Mouse (Mus musculus) heart, embryonic 11.5 days (tissue): Measurements from ENCODE around the gene Gstcd. TPM values are rescaled to one million over a fixed set of nuclear protein-coding genes. Genes with fewer than 3 reads are reported as not detected.

ENCODE experiments used
- ATAC-seq: fragments of 200-750 bp; cut with Nextera tagmentation; replicated peaks from 2 replicates; pipeline ENCODE4 v1.8.0; 2017; ENCODE audit warnings: moderate library complexity; ENCODE audit not compliant: insufficient number of reproducible peaks, low FRiP score, low TSS enrichment
- H3K27ac ChIP-seq: fragments of 300-500 bp; sonication (generic); 2 replicates; pipeline ENCODE4 v1.5.1; 2014; ENCODE audit warnings: mild to moderate bottlenecking, low read depth, low read length
- H3K27me3 ChIP-seq: fragments of 300-500 bp; sonication (generic); 2 replicates; pipeline ENCODE4 v1.6.1; 2014; ENCODE audit warnings: mild to moderate bottlenecking, low read length, mixed read lengths; ENCODE audit not compliant: control insufficient read depth, insufficient read depth
- H3K36me3 ChIP-seq: fragments of 300-500 bp; sonication (generic); 2 replicates; pipeline ENCODE4 v1.6.1; 2014; ENCODE audit warnings: mild to moderate bottlenecking, low read length, moderate library complexity, mixed read lengths; ENCODE audit not compliant: control insufficient read depth, insufficient read depth
- H3K4me1 ChIP-seq: fragments of 300-500 bp; sonication (generic); 2 replicates; pipeline ENCODE4 v1.6.1; 2014; ENCODE audit warnings: low read length; ENCODE audit not compliant: control insufficient read depth, insufficient read depth
- H3K4me2 ChIP-seq: fragments of 300-500 bp; sonication (generic); 2 replicates; pipeline ENCODE4 v1.6.1; 2014; ENCODE audit warnings: mild to moderate bottlenecking, moderate library complexity
- H3K4me3 ChIP-seq: fragments of 300-500 bp; sonication (generic); 2 replicates; pipeline ENCODE4 v1.5.1; 2014; ENCODE audit warnings: low read depth, low read length
- H3K9ac ChIP-seq: fragments of 300-500 bp; sonication (generic); 2 replicates; pipeline ENCODE4 v1.6.1; 2014; ENCODE audit warnings: mild to moderate bottlenecking, low read depth, low read length, moderate library complexity
- H3K9me3 ChIP-seq: fragments of 300-500 bp; sonication (generic); replicated peaks from 2 replicates; pipeline ENCODE4 v1.6.1; 2016; ENCODE audit warnings: low read length; ENCODE audit not compliant: control insufficient read depth
- WGBS: fragments of 180-500 bp; shearing (Covaris S2); extraction: QIAGEN DNeasy Blood & Tissue Kit; methylation state at CpG from one replicate; pipeline ENCODE4 v1.1.7; 2014; ENCODE audit not compliant: insufficient replicate concordance; 5-methylcytosine and 5-hydroxymethylcytosine counted together
- polyA plus RNA-seq: library from polyadenylated mRNA; unstranded; fragments of >200 nt; fragmentation: Nextera tagmentation; extraction: Ambion mirVana; gene quantifications from 2 replicates; pipeline ENCODE4 v1.2.1, GENCODE M21; 2014

The Gstcd gene
- polyA plus RNA-seq, 1 experiment from 2014 or later = 8.4 TPM

DNA sequence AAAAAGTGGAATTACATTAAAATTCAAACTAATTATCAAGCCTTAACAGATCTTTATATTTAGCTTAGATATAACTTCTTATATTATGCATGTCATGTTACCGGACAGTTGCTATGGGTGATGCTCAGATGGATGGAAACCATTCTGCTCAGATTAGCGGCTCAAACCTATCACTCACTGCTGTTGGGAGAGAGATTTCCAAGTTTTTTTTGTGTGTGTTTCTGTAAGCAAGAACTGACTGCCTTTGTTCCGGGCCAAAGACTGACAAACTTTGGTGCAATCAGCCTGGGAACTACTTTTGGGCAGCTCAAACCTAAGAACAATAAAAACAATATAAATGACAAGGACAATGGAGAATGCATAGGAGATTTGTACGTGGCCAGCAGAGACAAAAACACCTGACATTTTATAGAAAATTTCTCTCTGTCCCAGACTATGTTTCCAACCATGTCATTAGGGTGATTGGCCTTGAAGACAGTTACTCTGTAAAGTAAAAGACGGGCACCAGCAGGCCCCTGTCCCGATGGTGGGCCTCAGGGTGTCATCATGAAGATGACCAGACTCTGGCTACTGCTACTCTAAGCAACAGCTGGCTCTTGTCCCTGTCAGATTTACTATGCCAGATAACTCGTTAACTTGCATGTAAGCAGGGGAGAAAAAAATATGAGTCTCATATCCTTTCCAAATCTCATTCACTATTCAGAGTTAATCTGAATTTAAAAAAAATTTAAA lies 96.5 kb downstream of the Gstcd start:
- H3K4me2 ChIP-seq = no peak overlapping the region
- H3K27me3 ChIP-seq = no peaks in the 10 kb centered on the region
- H3K27ac ChIP-seq = no peak overlapping the region
- H3K36me3 ChIP-seq = no peaks in the 10 kb centered on the region
- no peaks in the 10 kb centered on the region for H3K9me3 ChIP-seq
- no peak for ATAC-seq
- H3K4me3 ChIP-seq = no peak overlapping the region
- no peaks in the 10 kb centered on the region for H3K4me1 ChIP-seq
- WGBS = 75% methylated on average over 7 of the region's 7 CpGs
- H3K9ac ChIP-seq = no peak overlapping the region

DNA sequence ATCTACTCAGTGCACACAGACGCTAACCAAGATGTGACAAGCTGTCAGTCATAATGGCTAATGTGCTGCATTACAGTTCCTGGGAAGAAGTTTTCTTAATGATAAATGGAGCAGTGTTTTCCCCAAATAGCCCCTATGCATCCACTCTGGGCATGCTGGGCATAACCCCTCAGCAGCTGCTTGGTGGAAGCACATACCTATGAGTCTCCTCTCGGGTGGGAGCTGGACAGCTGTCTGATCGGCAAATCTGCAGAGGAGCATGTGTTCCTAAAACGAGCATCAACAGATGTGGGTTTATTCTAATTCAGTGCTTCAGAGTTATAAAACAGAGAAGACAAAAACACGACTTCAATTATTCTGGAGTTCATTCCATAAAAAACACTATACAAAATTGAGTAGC lies 105.6 kb downstream of the Gstcd start:
- H3K9me3 ChIP-seq = no peaks in the 10 kb centered on the region
- ATAC-seq = no peak
- 83% methylated on average over 5 of the region's 5 CpGs for WGBS

DNA sequence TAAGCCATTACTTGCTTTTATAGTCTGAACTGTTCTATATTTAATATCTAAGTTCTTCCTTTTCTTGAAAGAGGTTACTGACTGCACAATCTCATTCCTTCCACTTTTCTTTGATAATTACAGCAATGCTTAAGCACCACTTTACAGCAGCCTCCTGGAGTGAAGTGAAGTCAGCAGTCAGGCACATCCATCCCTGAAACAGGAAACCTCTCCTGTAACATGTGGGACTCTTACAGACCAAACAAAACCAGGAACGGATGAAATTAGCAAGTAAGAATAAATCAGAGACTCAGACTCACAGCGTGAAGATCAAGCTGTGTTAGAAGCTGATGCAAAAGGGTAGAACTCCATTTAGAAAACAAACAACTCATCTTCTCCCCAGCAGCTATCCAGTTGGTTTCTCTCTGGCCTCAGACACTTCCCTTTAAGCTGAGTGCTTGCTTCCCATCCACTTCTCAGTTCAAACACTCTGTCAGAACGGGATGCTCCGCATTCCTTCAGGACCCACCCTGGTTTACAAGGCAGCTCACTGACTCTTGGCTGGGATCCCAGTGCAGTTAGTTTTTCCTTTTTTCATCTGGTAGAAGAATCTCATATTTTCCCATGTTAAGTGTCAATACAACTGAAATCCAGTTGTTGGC lies 107.9 kb downstream of the Gstcd start:
- no peak for ATAC-seq
- 29% methylated on average over 4 of the region's 4 CpGs for WGBS
- H3K27ac ChIP-seq = no peak overlapping the region

More for the DNA sequence above, 105.6 kb downstream of the Gstcd start:
- Histone ChIP-seq H3K27me3 (no peaks in the 10 kb centered on the region), H3K4me3 (no peak overlapping the region), H3K9ac (no peak overlapping the region), H3K27ac (no peak overlapping the region), H3K4me1 (no peaks in the 10 kb centered on the region), H3K4me2 (no peak overlapping the region), H3K36me3 (peaks cover 2% of the 10 kb centered on the region; the same call in 1 of the 2 replicates)

DNA sequence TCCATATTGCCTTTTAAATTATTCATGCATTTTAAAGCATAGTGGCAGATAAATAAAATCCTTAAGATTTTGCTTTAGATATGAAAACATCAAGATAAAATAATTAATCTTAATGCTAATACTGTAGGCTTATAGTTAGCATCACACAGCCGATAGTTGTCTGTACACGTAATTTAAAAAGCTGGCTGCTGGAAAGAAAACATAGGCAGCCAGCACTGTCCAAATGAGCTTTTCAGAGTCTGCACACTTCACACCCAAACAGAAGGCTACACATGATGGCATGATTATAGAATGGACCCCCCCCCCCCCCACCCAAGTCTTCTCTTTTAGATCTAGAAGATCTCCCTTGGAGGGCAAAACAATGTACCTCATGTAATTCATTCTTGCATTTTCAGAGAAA lies 109.9 kb downstream of the Gstcd start:
- 94% methylated on average over 2 of the region's 2 CpGs for WGBS
- Histone ChIP-seq H3K9me3 (no peaks in the 10 kb centered on the region), H3K27ac (no peak overlapping the region), H3K27me3 (no peaks in the 10 kb centered on the region), H3K36me3 (peaks cover 7% of the 10 kb centered on the region; the same call in 1 of the 2 replicates), H3K9ac (no peak overlapping the region), H3K4me2 (no peak overlapping the region), H3K4me3 (no peak overlapping the region), H3K4me1 (no peaks in the 10 kb centered on the region)
- no peak for ATAC-seq

More for the DNA sequence above, 107.9 kb downstream of the Gstcd start:
- Histone ChIP-seq H3K27me3 (no peaks in the 10 kb centered on the region), H3K4me3 (no peak overlapping the region), H3K36me3 (peaks cover 7% of the 10 kb centered on the region; the same call in 1 of the 2 replicates), H3K9ac (no peak overlapping the region), H3K4me2 (no peak overlapping the region), H3K9me3 (no peaks in the 10 kb centered on the region), H3K4me1 (no peaks in the 10 kb centered on the region)

DNA sequence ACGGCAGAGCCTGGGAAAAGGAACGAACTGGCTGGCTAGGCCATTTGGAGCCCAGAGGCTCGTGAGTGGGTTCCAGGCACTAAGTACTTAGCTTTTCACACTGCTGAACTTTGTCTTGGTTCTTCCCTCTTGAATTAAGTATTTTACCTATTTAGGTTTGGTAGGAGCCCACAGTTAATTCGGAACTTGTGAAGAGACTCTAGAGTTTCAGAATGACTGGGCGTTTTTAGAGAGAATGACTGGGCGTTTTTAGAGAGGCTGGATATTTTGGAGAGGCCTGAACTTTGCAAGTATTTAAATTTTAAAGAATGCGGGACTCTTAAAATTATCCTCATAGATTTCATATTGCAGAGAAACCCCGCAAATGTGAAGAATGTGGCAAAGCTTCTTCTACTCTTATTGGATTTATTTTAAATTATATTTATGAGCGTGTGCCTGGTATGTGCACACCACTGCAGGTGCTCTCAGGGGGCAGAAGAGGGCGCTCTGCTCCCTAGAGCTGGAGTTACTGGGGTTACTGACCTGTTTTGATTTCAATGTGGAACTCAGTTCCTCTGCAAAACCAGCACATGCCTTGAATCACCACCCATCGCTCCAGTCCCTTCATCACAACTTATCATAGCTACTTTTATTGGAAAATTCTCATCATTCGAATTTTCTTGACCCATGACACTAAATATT lies 111.9 kb downstream of the Gstcd start:
- Histone ChIP-seq H3K27ac (no peak overlapping the region), H3K4me3 (no peak overlapping the region)
- no peak for ATAC-seq

DNA sequence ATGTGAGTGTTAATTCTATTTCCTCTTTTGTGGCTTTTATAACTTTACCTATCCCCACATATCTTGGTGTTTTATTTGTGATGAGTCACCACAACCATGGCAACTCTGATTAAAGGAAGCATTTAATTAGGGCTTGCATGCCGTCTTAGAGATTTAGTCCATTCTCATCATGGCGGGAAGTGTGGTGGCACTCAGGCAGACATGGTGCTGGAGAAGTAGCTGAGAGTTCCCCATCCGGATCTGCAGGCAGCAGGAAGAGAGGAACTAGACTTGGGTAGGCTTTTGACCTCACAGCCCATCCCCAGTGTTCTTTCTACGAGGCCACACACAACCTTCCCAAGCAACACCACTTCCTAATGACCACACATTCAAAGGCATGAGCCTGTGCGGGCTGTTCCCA lies 125.6 kb downstream of the Gstcd start:
- Histone ChIP-seq H3K9me3 (no peaks in the 10 kb centered on the region), H3K4me2 (no peak overlapping the region), H3K36me3 (no peaks in the 10 kb centered on the region), H3K27me3 (no peaks in the 10 kb centered on the region), H3K27ac (no peak overlapping the region), H3K9ac (no peak overlapping the region), H3K4me1 (no peaks in the 10 kb centered on the region), H3K4me3 (no peak overlapping the region)
- WGBS = 71% methylated on average over 5 of the region's 5 CpGs
- no peak for ATAC-seq

More for the DNA sequence above, 111.9 kb downstream of the Gstcd start:
- Histone ChIP-seq H3K9me3 (no peaks in the 10 kb centered on the region), H3K27me3 (no peaks in the 10 kb centered on the region), H3K4me1 (no peaks in the 10 kb centered on the region), H3K4me2 (no peak overlapping the region), H3K36me3 (peaks cover 7% of the 10 kb centered on the region; the same call in 1 of the 2 replicates), H3K9ac (no peak overlapping the region)
- 90% methylated on average over 12 of the region's 12 CpGs for WGBS

DNA sequence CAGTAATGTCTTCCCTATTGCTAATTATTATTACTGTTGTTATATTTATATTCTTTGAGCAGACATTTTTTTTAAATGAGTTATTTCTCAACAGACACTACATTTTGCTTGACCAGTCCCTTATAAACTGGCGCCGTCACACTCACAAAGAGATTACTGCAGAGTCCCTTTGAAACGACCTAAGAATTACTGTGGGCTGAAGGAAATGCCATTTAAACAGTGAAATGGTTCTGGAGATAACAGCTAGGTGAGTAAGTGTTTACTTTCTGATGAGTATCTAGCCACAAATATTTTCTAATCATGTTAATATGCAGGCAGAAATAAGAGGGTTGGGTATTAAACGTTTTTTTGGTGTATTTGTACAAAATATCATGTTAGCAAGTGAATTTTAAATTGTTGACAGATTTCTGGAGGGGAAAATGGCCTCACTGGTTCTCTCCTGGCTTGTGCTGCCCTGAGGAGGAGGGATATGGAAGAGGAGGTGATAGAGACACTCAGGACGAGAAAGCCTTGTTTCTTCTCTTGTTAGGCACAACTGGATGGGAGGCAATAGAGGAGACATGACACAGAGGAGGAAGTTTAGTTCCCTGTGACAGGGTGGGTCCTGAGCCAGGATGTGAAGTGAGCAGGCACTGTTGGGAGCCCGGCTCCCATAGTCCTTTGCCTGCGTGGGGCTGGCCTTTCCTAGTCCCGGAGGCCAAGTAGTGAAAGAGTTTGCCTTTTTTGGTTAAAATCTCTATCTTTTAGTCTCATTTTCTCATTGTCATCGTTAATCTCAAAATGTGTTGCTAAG lies 126.9 kb downstream of the Gstcd start:
- Histone ChIP-seq H3K27ac (no peak overlapping the region), H3K36me3 (no peaks in the 10 kb centered on the region), H3K9ac (no peak overlapping the region), H3K4me3 (no peak overlapping the region), H3K4me1 (no peaks in the 10 kb centered on the region), H3K27me3 (no peaks in the 10 kb centered on the region), H3K9me3 (no peaks in the 10 kb centered on the region), H3K4me2 (no peak overlapping the region)
- no peak for ATAC-seq
- 60% methylated on average over 9 of the region's 9 CpGs for WGBS

DNA sequence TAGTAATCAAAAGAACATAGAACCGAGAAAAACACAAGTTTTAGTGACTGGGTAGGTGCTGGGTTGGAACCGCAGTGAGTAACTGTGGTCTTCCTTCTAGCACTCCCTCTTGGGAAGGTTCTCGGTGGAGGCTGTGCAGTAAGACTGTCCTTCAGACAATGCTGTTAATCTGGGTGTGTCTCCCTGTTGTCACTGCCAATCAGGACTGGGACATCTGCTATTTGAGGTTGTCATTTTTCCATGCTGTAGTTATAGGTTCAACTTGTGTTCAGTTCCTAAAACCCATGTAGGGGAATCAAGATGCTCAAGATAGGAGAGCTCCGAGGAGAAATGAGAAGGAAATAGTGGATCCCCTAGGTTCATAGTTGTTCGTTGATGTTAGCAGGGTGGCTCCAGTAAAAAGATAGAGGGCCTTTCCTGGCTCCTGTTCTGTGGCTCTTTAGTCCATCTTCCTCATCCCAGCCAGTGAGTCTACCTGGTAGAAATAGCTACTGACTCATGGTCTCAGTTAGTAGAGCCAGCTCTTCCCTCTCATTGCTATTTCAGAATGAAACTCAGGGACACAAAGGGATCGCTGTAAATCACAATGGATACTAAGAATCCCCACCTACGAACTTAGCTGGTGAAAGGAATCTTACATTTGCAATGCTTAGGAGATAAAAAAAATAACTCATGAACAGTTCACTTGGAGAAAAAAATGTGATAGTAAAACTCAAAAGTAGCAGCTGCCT lies 129.0 kb downstream of the Gstcd start:
- Histone ChIP-seq H3K4me1 (no peaks in the 10 kb centered on the region; the same call in 1 of the 2 replicates), H3K27me3 (no peaks in the 10 kb centered on the region), H3K27ac (no peak overlapping the region), H3K9me3 (no peaks in the 10 kb centered on the region), H3K4me2 (no peak overlapping the region), H3K4me3 (no peak overlapping the region), H3K36me3 (no peaks in the 10 kb centered on the region), H3K9ac (no peak overlapping the region)
- ATAC-seq = no peak
- WGBS = 82% methylated on average over 7 of the region's 7 CpGs
